Mouse (Mus musculus) midbrain, embryonic 16.5 days (tissue): ENCODE measurements around the gene Iqck. TPM values are rescaled to one million over a fixed set of nuclear protein-coding genes. Genes with fewer than 3 reads are reported as not detected.

Experiments used
- ATAC-seq: fragments of 200-750 bp; cut with Nextera tagmentation; 2 replicates; pipeline ENCODE4 v1.8.0; 2017; ENCODE audit warnings: moderate TSS enrichment
- H3K27ac ChIP-seq: fragments of 300-500 bp; sonication (generic); 2 replicates; pipeline ENCODE4 v1.5.1; 2014; ENCODE audit warnings: mild to moderate bottlenecking, low read length, mixed read lengths
- H3K27me3 ChIP-seq: fragments of 300-500 bp; sonication (generic); 2 replicates; pipeline ENCODE4 v1.6.1; 2014; ENCODE audit warnings: low read depth, low read length, mixed read lengths; ENCODE audit not compliant: control insufficient read depth, insufficient read depth
- H3K36me3 ChIP-seq: fragments of 300-500 bp; sonication (generic); 2 replicates; pipeline ENCODE4 v1.6.1; 2014; ENCODE audit warnings: mild to moderate bottlenecking, low read length, moderate library complexity, mixed read lengths; ENCODE audit not compliant: control insufficient read depth, insufficient read depth
- H3K4me1 ChIP-seq: fragments of 300-500 bp; sonication (generic); 2 replicates; pipeline ENCODE4 v1.6.1; 2014; ENCODE audit warnings: mild to moderate bottlenecking, low read length, mixed read lengths; ENCODE audit not compliant: control insufficient read depth, insufficient read depth
- H3K4me2 ChIP-seq: fragments of 300-500 bp; sonication (generic); 2 replicates; pipeline ENCODE4 v1.6.1; 2014; ENCODE audit warnings: mild to moderate bottlenecking, low read length, mixed read lengths
- H3K4me3 ChIP-seq: fragments of 300-500 bp; sonication (generic); 2 replicates; pipeline ENCODE4 v1.5.1; 2014; ENCODE audit warnings: low read depth, mild to moderate bottlenecking, low read length, moderate library complexity, mixed read lengths
- H3K9ac ChIP-seq: fragments of 300-500 bp; sonication (generic); 2 replicates; pipeline ENCODE4 v1.6.1; 2014; ENCODE audit warnings: low read depth, low read length, mixed read lengths
- H3K9me3 ChIP-seq: fragments of 300-500 bp; sonication (generic); replicated peaks from 2 replicates; pipeline ENCODE4 v1.6.1; 2014; ENCODE audit warnings: mild to moderate bottlenecking, low read length, mixed read lengths; ENCODE audit not compliant: control insufficient read depth, poor library complexity, severe bottlenecking
- WGBS: fragments of 180-500 bp; shearing (Covaris S2); extraction: QIAGEN DNeasy Blood & Tissue Kit; methylation state at CpG from one replicate; pipeline ENCODE4 v1.1.7; 2014; 5-methylcytosine and 5-hydroxymethylcytosine counted together
- polyA plus RNA-seq: library from polyadenylated mRNA; unstranded; fragments of >200 nt; fragmentation: Nextera tagmentation; extraction: Ambion mirVana; gene quantifications from 2 replicates; pipeline ENCODE4 v1.2.1, GENCODE M21; 2015

The Iqck gene
- polyA plus RNA-seq, 1 experiment from 2014 or later: 4.8 TPM

DNA sequence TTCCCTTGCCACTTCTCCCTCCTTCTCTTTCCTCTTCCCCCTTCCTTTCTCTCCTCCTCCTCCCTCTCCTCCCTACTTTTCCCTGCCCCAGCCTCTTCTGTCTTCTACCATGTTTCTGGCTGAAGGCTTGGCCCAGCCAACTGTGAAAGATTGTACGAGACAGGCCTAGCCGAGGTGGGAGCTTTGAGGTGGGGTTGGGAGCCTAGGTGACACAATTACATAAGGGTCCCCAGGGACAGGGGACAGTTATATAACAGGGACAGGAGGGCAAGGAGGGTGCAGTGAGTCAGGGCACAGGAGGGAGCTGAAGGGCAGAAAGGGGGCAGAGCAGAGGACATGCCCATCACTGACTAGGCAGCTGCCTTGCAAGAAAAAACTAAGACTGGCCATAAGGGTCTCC is 146.4 kb downstream of the Iqck start:
- no peaks in the 10 kb centered on the region for H3K4me1 ChIP-seq
- H3K4me2 ChIP-seq: no peak overlapping the region
- no peak overlapping the region for H3K9ac ChIP-seq
- H3K9me3 ChIP-seq: no peaks in the 10 kb centered on the region
- WGBS: 49% methylated on average over 2 of the region's 2 CpGs
- H3K36me3 ChIP-seq: no peaks in the 10 kb centered on the region
- no peak overlapping the region for H3K27ac ChIP-seq
- no peaks in the 10 kb centered on the region for H3K27me3 ChIP-seq
- no peak for ATAC-seq
- no peak overlapping the region for H3K4me3 ChIP-seq

DNA sequence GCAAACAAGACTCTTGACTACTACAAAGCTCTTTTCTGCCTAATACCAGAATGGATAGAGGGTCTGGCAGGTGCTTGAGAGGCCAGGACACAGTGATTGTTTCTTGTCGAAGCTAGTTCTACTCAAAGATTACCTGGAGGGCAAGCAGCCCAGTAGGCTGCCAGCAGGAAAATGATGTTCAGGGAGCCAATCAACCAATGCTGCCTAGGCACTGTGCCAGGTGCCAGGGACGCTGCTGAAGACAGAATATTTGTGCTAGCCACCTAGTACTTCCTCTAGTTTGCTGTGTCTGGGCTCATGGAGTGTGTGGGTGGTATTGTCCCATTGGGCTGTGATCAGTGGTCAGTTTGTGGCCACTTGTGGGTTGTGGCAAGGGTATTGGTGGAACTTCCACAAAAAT is 146.9 kb downstream of the Iqck start:
- Histone ChIP-seq H3K4me3 (no peak overlapping the region), H3K4me2 (no peak overlapping the region), H3K4me1 (no peaks in the 10 kb centered on the region), H3K27me3 (no peaks in the 10 kb centered on the region), H3K36me3 (no peaks in the 10 kb centered on the region), H3K9ac (no peak overlapping the region), H3K9me3 (no peaks in the 10 kb centered on the region), H3K27ac (no peak overlapping the region)
- no peak for ATAC-seq
- 50% methylated on average over 2 of the region's 2 CpGs for WGBS

DNA sequence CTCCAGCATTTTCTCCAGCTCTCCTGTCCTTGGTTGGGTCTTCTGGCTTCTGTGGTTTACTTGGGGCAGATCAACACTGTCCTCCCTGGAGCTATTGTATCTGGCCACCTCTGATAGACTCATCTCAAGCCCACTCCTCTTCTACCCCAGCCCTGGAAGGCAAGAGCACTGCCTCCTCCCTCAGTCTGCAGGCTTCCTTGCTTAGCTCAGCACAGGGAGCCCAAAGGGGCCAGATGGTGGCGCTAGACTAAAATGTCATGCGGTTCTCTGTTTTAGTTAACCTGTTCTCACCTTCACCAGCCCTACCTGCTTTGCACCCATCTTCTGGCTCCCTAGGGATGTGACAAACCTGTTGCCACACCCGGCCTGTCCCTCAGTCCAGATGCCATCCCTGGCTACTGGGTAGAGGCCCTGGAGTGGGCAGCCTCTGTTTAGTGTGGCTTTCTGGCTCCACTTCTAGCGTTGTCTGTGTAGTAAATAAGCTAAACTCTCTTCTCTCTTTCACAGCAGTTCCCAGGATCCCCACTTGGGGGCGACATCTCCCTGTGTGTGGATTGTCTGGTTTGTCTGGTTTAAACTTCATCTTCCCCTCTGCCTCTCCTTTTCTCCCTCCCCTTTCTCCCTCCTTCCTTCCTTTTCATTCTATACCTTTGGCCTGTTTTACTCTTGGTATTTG is 155.4 kb downstream of the Iqck start:
- H3K4me1 ChIP-seq: no peaks in the 10 kb centered on the region
- H3K9ac ChIP-seq: no peak overlapping the region
- no peaks in the 10 kb centered on the region for H3K36me3 ChIP-seq
- no peaks in the 10 kb centered on the region for H3K9me3 ChIP-seq
- H3K4me2 ChIP-seq: no peak overlapping the region
- WGBS: 13% methylated on average over 5 of the region's 5 CpGs
- H3K4me3 ChIP-seq: no peak overlapping the region
- no peak overlapping the region for H3K27ac ChIP-seq
- no peaks in the 10 kb centered on the region for H3K27me3 ChIP-seq
- peak; percentile 67 for ATAC-seq

DNA sequence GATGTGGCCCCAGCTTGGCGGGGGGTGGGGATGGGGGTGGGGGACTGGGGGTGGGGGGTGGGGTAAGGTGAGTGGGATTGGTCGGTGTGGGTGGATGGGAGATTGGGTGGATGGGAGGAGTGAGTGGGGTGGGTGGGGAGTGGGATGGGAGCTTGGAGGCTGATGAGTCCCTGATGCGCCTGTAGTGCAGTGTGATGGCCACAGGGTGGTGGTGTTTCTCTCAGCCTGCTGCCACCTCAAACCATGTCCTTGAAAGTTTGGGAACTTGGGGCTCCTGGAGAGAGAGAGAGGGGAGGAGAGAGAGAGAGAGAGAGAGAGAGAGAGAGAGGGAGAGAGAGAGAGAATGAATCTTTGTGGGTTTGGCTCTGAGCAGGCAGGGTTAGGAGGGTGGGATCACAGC is 160.2 kb downstream of the Iqck start:
- Histone ChIP-seq H3K36me3 (no peaks in the 10 kb centered on the region), H3K9ac (no peak overlapping the region), H3K27me3 (no peaks in the 10 kb centered on the region), H3K4me2 (no peak overlapping the region), H3K27ac (no peak overlapping the region), H3K4me1 (no peaks in the 10 kb centered on the region), H3K9me3 (no peaks in the 10 kb centered on the region), H3K4me3 (no peak overlapping the region)
- ATAC-seq: no peak
- WGBS: 0% methylated on average over 2 of the region's 3 CpGs

- WGBS: 20% methylated on average over 4 of the region's 4 CpGs
- Histone ChIP-seq H3K27ac (no peak overlapping the region), H3K4me3 (no peak overlapping the region), H3K9ac (no peak overlapping the region), H3K4me2 (no peak overlapping the region), H3K9me3 (no peaks in the 10 kb centered on the region), H3K4me1 (no peaks in the 10 kb centered on the region), H3K36me3 (no peaks in the 10 kb centered on the region), H3K27me3 (no peaks in the 10 kb centered on the region)
- ATAC-seq: peak; percentile 70
Observed at GRCm38 (mm10) chr7:119019537-119019936, 164.0 kb downstream of the Iqck start.

Other genes starting within 250 kb of the Iqck start
- 192 and 206 TPM in 2 replicates for gene Gde1, start 150.0 kb upstream of the Iqck start, polyA plus RNA-seq
- gene Ccp110, start 143.2 kb upstream of the Iqck start, polyA plus RNA-seq: 33.1 and 40.4 TPM in 2 replicates
- 102 and 113 TPM in 2 replicates for gene Vps35l, start 115.5 kb upstream of the Iqck start, polyA plus RNA-seq
- gene Knop1, start 502 bp downstream of the Iqck start, polyA plus RNA-seq: 54.9 and 61.0 TPM in 2 replicates
- 2.9 and 3.1 TPM in 2 replicates for gene Gprc5b, start 139.5 kb downstream of the Iqck start, polyA plus RNA-seq